Mouse (Mus musculus): ENCODE data around the gene Ano5. TPM values are rescaled to one million over a fixed set of nuclear protein-coding genes. Genes with fewer than 3 reads are reported as not detected.

The Ano5 gene
- polyA plus RNA-seq, 1 experiment from 2014 or later: 0.47 TPM

Other genes with a start within 250 kb of the Ano5 start
- 40.5 and 52.7 TPM in 2 replicates for gene Slc17a6, start 111.0 kb downstream of the Ano5 start, polyA plus RNA-seq (2015; fragmentation: Nextera tagmentation; extraction: Ambion mirVana)

Measured in forebrain, embryonic 16.5 days (tissue).